Mouse (Mus musculus) forebrain, embryonic 10.5 days (tissue): ENCODE results near the gene Tram1l1. TPM values are rescaled to one million over a fixed set of nuclear protein-coding genes. Genes with fewer than 3 reads are reported as not detected.

ENCODE experiments used
- polyA plus RNA-seq: library from polyadenylated mRNA; unstranded; fragments of >200 nt; fragmentation: Nextera tagmentation; extraction: Ambion mirVana; gene quantifications from 2 replicates; pipeline ENCODE4 v1.2.1, GENCODE M21; 2016

The Tram1l1 gene
- polyA plus RNA-seq, 1 experiment from 2014 or later: 13.4 TPM

Other genes starting within 250 kb of the Tram1l1 start
- gene 1700006A11Rik, start 105.2 kb downstream of the Tram1l1 start, polyA plus RNA-seq: not detected in 2 replicates